ENCODE assay signal across 9 mouse cellular contexts in the genomic region with DNA sequence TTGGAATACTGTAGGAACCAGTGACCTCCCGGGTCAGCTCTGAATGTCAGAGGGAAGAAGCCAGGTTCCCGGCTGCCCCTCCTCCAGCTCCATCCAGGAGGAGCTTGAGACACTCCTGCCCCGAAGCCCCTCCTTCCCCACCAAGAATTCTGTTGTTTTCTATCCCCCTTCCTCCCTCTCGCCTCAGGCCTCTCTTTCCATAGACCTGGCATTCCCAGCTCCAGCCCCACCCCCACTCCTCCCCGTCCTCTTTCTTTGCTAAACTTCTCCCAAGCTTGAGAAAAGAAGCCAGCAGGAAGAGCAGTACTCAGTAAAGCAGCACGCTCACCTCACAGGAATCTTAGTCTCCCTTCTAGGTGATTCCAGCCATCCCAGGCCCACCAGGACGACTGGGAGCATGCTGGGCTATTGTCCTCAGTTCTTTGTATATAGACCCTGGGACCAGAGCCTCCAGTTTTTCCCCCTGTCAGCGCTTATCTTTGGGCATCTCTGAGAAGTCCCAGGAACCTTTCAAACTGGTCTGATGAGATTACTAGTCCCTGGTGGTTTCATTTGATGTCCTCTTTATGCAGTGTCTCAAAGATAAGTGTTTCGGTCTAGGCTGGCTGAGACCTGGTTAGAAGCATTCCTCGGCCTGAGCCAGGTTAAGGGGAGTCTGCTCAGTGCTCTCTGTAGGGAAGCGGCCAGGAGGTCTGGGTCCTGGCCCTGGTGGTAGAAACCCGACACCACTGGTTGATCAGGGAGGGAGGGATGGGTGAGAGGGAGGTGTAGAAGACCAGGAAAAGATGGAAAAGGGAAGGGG. TPM values are rescaled to one million over a fixed set of nuclear protein-coding genes. Genes with fewer than 3 reads are reported as not detected.
DNase-seq lines count a peak whose midpoint lies in the region; ATAC-seq and TF ChIP-seq lines count a peak whose summit lies in the region.
"Had no signal": no experiment of that assay in that cellular context is flagged by ENCODE, and none has a peak within 500 bp of the region (broad histone marks: within the 10 kb centered on the region; RNA-seq: fewer than 3 reads in every experiment).

A gene (minus strand): TSS at position 48 of the 802 bp plus-strand sequence.

- H3K27me3 ChIP-seq in kidney, embryonic 14.5 days (ENCODE audit: control insufficient read depth, insufficient read depth, low read length), result peaks cover 32% of the 10 kb centered on the region
- peaks cover 8% of the 10 kb centered on the region for H3K27me3 ChIP-seq in hindbrain, postnatal 0 days (ENCODE audit: insufficient read depth, low read length)
- peaks cover 38% of the 10 kb centered on the region for H3K27me3 ChIP-seq in myocyte (ENCODE audit: control insufficient read depth, insufficient read depth, insufficient read length)

- DNase-seq in kidney, postnatal 36 days, result no peak
- DNase-seq in hindbrain, postnatal 0 days (ENCODE audit: low spot score), result no peak
- no peak for DNase-seq in cerebellum, postnatal 14 days
- DNase-seq in B cell, adult 2 months, result no peak

- H3K36me3 ChIP-seq in kidney, embryonic 14.5 days (ENCODE audit: control insufficient read depth, insufficient read depth, low read length), result no peaks in the 10 kb centered on the region
- no peaks in the 10 kb centered on the region for H3K36me3 ChIP-seq in hindbrain, postnatal 0 days (ENCODE audit: insufficient read depth, low read length)
- H3K36me3 ChIP-seq in myocyte (ENCODE audit: control insufficient read depth, insufficient read depth), result no peaks in the 10 kb centered on the region

- H3K4me2 ChIP-seq in kidney, embryonic 14.5 days (replicated peaks; ENCODE audit: low read depth, low read length), result peak within 1 kb of the TSS; percentile 99
- peak within 1 kb of the TSS; percentile 81 for H3K4me2 ChIP-seq in hindbrain, postnatal 0 days (ENCODE audit: low read depth, low read length)
- peak within 1 kb of the TSS; percentile 58 for H3K4me2 ChIP-seq in myocyte (ENCODE audit: low read depth)

- no peak within 1 kb of the TSS for H3K27ac ChIP-seq in kidney, embryonic 14.5 days (ENCODE audit: low read depth, low read length)
- no peak within 1 kb of the TSS for H3K27ac ChIP-seq in cortical plate, adult 2 months (ENCODE audit: insufficient read depth, low read length)
- no peak within 1 kb of the TSS for H3K27ac ChIP-seq in hindbrain, postnatal 0 days
- H3K27ac ChIP-seq: macrophage had no signal

- H3K4me3 ChIP-seq in kidney, embryonic 14.5 days (ENCODE audit: low read length), result peak within 1 kb of the TSS; percentile 51
- peak within 1 kb of the TSS; percentile 44; the same call in 1 of the 2 replicates for H3K4me3 ChIP-seq in cortical plate, adult 2 months (ENCODE audit: insufficient read depth, low read length)
- H3K4me3 ChIP-seq in hindbrain, postnatal 0 days (ENCODE audit: low read length), result peak within 1 kb of the TSS; percentile 51
- no peak within 1 kb of the TSS for H3K4me3 ChIP-seq in myocyte

- WGBS in kidney, embryonic 14.5 days, result 13% methylated on average over 12 of the region's 12 CpGs
- WGBS in hindbrain, postnatal 0 days, result 19% methylated on average over 12 of the region's 12 CpGs

- no peak for TF ChIP-seq POLR2A in cortical plate, adult 2 months (IDR thresholded peaks at IDR 0.05; ENCODE audit: extremely low read depth, insufficient read depth, low read length)
- no peak for TF ChIP-seq POLR2A in myocyte (IDR thresholded peaks at IDR 0.05; ENCODE audit: insufficient read length, low read depth)

- H3K9me3 ChIP-seq in kidney, embryonic 14.5 days (ENCODE audit: control insufficient read depth, low read length), result no peaks in the 10 kb centered on the region
- H3K9me3 ChIP-seq in hindbrain, postnatal 0 days (ENCODE audit: low read length), result no peaks in the 10 kb centered on the region

- peak; percentile 44 for ATAC-seq in kidney, embryonic 14.5 days (ENCODE audit: low FRiP score, low TSS enrichment)
- no peak for ATAC-seq in hindbrain, postnatal 0 days
- no peak for ATAC-seq in erythroid progenitor cell, adult 5-6 weeks (replicated peaks; ENCODE audit: low FRiP score, poor library complexity, severe bottlenecking)

- no peak within 1 kb of the TSS for H3ac ChIP-seq in myocyte (ENCODE audit: control insufficient read depth, insufficient read length)

- TF ChIP-seq CTCF in cortical plate, adult 2 months (IDR thresholded peaks at IDR 0.05; ENCODE audit: extremely low read depth, insufficient read depth, low read length), result no peak
- no peak for TF ChIP-seq CTCF in hindbrain, postnatal 0 days (IDR thresholded peaks at IDR 0.05; ENCODE audit: low read depth)

- H3K9ac ChIP-seq in kidney, embryonic 14.5 days (ENCODE audit: low read depth, low read length), result peak within 1 kb of the TSS; percentile 53; the same call in 1 of the 2 replicates
- H3K9ac ChIP-seq in hindbrain, postnatal 0 days (replicated peaks; ENCODE audit: low read length), result peak within 1 kb of the TSS; percentile 50

- H3K79me2 ChIP-seq in myocyte (ENCODE audit: control insufficient read depth, insufficient read depth), result no peaks in the 10 kb centered on the region

- peaks cover 29% of the 10 kb centered on the region for H3K4me1 ChIP-seq in kidney, embryonic 14.5 days (ENCODE audit: control insufficient read depth, insufficient read depth, low read length)
- no peaks in the 10 kb centered on the region for H3K4me1 ChIP-seq in cortical plate, adult 2 months (ENCODE audit: control insufficient read depth, insufficient read depth, low read length)
- no peaks in the 10 kb centered on the region for H3K4me1 ChIP-seq in hindbrain, postnatal 0 days (ENCODE audit: insufficient read depth, low read length)

TF ChIP-seq in myocyte, 11 proteins besides CTCF, POLR2A, EP300 and RAD21:
- TF ChIP-seq USF1 (IDR thresholded peaks at IDR 0.05; ENCODE audit: low read depth) (no peak), E2F4 (IDR thresholded peaks at IDR 0.05; ENCODE audit: insufficient read depth) (no peak), CEBPB (IDR thresholded peaks at IDR 0.05; ENCODE audit: insufficient read depth, poor library complexity, severe bottlenecking) (no peak), SRF (IDR thresholded peaks at IDR 0.05; ENCODE audit: control insufficient read depth, insufficient read length, low read depth) (no peak), POLR2AphosphoS2 (IDR thresholded peaks at IDR 0.05; ENCODE audit: insufficient read length, low read depth) (no peak), MYOD1 (IDR thresholded peaks at IDR 0.05; ENCODE audit: control insufficient read depth in 1 of 3, insufficient read length in 2 of 3, low read depth in 2 of 3) (no peak), TCF3 (IDR thresholded peaks at IDR 0.05; ENCODE audit: insufficient read length, low read depth) (no peak), MYOG (IDR thresholded peaks at IDR 0.05; ENCODE audit: control insufficient read depth in 1 of 3, insufficient read depth in 1 of 3, insufficient read length in 2 of 3, low read depth in 2 of 3) (no peak), MAX (IDR thresholded peaks at IDR 0.05; ENCODE audit: low read depth) (no peak), TCF12 (IDR thresholded peaks at IDR 0.05; ENCODE audit: insufficient read depth, poor library complexity, severe bottlenecking) (no peak)

RNA-seq across cellular contexts. Expression of the gene that starts here (rescaled TPM):
- 0.47 and 0.55 TPM in 2 replicates for polyA plus RNA-seq in kidney, embryonic 14.5 days (2014; fragmentation: Nextera tagmentation; extraction: Ambion mirVana)
- polyA plus RNA-seq in cortical plate, adult 2 months (2012; rRNA removed), result 0.19 and 0.38 TPM in 2 replicates
- 1.3 and 1.7 TPM in 2 replicates for total RNA-seq in hindbrain, postnatal 0 days (2014; rRNA removed)
- 0.64 and 0.87 TPM in 2 replicates for polyA plus RNA-seq in hindbrain, postnatal 0 days (2015; fragmentation: Nextera tagmentation; extraction: Ambion mirVana)
- polyA plus RNA-seq in myocyte (2012; fragmentation: generic; extraction: Trizol), result not detected
- not detected in 2 replicates for total RNA-seq in erythroid progenitor cell, adult 5-6 weeks (2015; ENCODE audit: low replicate concordance)
- 0.98 TPM in 1 of 2 replicates, not detected in the other for total RNA-seq in erythroid progenitor cell, adult 5-6 weeks (2017; ENCODE audit: low replicate concordance)
- polyA plus RNA-seq: macrophage had no signal

Comparison
In these comparisons a context has a peak if more than half of its experiments do, and no peak if none do; other contexts are left out.
1. Peak in ATAC-seq, H3K4me3 ChIP-seq, H3K9ac ChIP-seq and H3K4me2 ChIP-seq in kidney, embryonic 14.5 days; RNA of the gene not detected or under 1 TPM.